Mouse (Mus musculus): Measurements from ENCODE around the gene BC107364. TPM values are rescaled to one million over a fixed set of nuclear protein-coding genes. Genes with fewer than 3 reads are reported as not detected.
A peak's percentile ranks its signal among the peaks of the same experiment; 100 is the strongest.
"Not testable (repeated sequence)": the region's sequence is repeated elsewhere in the genome, so short reads cannot be mapped to it uniquely, and the experiment has no call there.

BC107364 gene
- polyA plus RNA-seq, 1 experiment, result not detected

DNA sequence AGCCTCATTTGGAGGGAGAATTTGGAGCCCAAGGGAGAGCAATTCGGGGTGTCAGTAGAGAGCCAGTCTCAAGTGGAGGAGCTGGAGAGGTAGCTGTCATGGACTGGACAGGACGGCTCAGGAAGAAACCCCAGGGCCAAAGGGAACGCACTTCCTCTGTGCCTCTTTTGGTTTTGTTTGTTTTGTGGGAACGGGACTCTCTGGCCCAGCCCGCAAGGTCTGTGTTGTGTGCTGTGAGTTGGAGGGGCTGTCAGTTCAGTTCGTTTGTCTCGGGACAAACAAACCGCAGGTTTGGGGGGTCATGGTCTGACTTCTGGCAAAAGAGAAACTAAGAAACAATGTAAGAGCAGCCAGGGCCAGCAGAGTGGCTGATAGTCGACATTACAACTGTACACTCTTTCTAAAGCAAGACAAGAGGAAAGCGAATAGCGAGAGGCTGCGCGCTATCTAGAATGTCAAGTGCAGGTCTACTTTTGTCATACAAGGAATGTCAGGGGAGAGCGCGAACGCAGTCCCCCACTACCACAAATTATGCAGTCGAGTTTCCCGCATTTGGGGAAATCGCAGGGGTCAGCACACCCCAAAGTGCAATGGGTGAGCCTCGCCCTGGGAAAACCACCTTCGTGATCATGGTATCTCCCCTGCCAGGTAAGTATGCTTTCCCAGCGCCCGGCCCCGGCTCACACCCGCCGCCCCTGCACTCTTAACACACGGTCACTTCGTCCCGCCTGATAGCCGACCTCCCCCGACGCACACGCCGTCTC lies 34.1 kb upstream of the BC107364 start:
- DNase-seq (ENCODE audit: extremely low spot score in 1 of 2, low spot score in 1 of 2), result not testable (repeated sequence)

DNA sequence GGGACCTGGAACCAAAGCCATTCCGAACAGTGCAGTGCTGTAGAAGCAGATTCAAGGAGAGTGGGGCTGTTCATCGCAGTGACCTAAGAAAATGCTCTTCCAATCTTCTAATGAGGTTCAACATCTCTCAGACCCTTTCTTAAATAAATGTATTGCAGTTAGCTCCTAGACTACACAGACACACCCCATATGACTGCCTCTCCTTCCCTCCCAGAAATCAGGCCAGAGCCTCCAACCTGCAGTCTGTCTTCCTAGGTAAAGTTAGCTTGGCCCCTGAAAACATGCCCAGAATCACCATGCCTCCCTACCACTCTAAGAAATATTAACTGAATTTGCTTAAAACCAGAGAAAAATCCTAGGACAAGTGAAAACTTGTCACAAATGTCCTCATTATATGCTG lies 33.3 kb upstream of the BC107364 start:
- no peak for DNase-seq (ENCODE audit: extremely low spot score in 1 of 2, low spot score in 1 of 2)

DNA sequence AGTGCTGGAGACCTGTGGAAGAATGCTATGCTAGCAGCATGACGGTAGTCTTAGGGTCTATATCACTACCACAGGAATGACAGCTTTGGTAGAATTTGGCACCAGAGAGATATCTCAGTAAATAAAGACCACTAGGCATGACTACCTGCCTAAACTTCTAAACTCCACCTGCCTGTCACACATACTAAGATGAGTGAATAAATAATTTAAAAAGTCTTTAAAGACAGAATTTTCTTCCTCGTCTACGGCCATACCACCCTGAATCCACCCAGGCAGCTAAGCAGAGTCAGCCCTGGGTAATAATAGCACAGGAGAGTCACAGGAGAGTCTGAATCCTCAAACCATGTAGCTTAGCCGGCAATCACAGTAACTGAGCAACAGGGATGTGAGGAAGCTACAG lies 32.8 kb upstream of the BC107364 start:
- no peak for DNase-seq (ENCODE audit: extremely low spot score in 1 of 2, low spot score in 1 of 2)

DNA sequence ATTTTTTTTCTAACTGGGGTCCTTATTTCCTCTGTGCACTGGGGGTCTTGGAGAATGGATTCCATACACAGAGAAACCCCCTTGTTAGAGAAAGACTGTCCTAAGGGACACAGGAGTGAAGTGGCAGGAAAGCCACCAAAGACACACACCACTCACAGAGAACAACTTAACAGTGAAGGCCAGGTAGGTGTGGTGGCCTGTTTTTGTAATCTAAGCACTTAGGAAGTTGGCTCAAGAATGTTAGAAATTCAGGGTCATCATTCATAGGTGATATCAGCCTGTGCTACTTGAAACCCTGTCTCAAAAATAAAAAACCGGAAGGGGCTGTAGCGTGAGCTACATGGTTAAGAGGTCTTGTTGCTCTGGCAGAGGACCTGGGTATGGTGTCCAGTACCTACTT lies 31.8 kb upstream of the BC107364 start:
- DNase-seq (ENCODE audit: extremely low spot score in 1 of 2, low spot score in 1 of 2), result no peak

DNA sequence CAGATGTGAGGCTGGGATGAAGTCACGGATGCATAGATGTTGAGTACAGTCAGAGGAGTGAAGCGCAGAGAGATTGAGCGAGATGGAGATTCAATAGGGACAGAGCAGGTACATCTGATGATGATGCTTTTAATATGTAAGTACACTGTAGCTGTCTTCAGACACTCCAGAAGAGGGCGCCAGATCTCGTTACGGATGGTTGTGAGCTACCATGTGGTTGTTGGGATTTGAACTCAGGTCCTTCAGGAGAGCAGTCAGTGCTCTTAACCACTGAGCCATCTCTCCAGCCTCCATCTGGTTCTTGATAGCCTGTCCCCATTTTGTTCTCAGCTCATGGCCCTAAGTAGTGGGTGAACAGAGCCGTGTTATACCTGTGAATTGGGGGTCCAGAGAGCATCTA lies 30.9 kb upstream of the BC107364 start:
- DNase-seq (ENCODE audit: extremely low spot score in 1 of 2, low spot score in 1 of 2), result not testable (repeated sequence)

DNA sequence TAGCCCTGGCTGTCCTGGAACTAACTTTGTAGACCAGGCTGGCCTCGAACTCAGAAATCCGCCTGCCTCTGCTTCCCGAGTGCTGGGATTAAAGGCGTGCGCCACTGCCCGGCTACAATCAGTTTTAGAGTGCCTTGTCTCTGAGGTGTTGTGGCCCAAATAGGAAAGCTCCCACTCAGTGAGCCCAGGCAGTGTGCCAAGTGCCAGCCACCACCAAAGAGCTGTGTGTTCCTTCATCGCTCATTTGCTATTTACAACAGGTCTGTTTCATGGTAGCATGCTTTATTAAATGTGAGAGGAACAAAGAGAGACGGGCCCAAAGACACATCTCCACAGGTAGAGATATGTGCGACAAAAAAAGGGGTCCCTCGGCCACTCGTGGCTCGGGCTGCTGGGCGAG lies 30.3 kb upstream of the BC107364 start:
- no peak for DNase-seq (ENCODE audit: extremely low spot score in 1 of 2, low spot score in 1 of 2)

DNA sequence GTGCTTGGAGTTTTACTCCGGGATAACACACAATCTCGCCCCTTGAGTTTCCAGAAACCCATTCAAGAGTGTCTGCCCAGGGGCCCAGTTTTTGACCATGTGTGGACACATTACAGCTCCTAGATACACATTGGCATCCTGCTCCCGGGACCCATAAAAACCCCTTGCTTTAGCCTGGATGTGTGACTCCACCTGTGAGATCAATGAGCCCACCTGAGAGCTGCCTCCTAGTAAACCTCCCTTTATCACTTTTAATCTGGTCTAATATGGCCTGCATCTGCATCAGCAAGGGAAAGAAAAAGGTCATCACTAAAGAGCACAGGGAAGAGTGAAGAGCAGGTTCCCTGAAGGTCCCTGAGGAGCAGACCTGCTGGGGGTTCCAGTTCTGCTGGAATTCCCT lies 29.8 kb upstream of the BC107364 start:
- DNase-seq (ENCODE audit: extremely low spot score in 1 of 2, low spot score in 1 of 2), result no peak

DNA sequence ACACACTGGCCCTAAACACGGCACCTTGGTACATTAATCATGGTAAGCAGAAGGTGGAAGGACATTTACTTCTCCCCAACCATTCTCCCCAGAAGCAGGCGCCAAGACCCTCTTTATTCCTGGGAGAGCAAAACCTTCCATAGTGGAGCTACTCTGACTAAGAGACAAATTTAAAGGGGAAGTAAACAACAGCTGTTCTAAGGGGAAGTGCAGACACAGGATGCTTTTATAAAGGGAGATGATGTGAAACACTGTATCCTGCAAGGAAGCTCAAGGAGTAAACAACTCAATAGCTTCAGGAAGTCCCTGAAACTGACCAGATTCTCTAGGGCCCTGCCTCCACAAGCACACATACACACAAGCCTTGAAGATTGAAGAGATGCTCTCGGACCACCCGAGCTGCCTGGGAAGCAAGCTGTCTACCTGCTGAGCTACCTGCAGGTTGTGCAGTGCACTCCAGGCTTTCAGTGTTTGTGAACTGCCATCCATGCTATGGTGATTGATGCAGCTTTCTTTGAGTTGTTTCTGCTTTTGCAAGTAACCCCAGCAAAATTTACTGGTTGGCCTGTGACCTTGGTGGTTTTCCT lies 28.7 kb upstream of the BC107364 start:
- no peak for DNase-seq (ENCODE audit: extremely low spot score in 1 of 2, low spot score in 1 of 2)

DNA sequence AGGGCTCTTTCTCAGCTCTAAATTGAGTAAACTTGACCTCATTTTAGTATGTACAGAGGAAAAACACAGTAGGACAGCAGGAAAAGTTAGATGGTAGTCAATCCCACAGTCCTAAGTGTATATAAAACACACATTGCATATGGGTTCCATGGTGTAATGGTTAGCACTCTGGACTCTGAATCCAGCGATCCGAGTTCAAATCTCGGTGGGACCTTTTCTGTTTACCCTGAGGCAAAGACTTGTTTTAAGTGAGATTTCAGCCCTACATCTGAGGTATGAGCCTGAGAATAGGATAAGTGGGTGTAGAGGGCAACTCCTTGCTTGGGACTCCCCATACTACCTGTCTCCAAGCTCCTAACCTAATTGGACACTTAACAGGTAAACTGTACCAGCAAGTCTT lies 27.1 kb upstream of the BC107364 start:
- DNase-seq (ENCODE audit: extremely low spot score in 1 of 2, low spot score in 1 of 2), result peak in 1 of 2 experiments; percentile 23

DNA sequence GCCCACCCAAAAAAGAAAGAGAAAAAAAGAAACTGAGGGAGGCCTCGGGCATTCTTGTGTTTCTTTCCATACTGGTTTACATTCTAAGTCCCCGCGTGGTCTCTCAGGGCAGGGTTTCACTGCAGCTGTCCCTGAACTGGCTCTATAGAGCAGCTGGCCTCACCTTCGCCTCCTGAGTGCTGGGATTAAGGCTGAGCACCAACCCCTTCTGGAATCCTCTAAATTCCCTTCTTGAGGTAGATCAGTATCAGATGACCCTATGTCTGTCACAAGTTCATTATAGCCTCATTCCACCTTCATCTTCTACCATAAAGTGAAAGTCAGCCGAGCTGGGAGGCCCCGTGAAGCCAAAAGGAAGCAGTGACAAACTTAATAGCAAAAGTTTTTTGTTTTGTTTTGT lies 25.5 kb upstream of the BC107364 start:
- DNase-seq (ENCODE audit: extremely low spot score in 1 of 2, low spot score in 1 of 2), result no peak

DNA sequence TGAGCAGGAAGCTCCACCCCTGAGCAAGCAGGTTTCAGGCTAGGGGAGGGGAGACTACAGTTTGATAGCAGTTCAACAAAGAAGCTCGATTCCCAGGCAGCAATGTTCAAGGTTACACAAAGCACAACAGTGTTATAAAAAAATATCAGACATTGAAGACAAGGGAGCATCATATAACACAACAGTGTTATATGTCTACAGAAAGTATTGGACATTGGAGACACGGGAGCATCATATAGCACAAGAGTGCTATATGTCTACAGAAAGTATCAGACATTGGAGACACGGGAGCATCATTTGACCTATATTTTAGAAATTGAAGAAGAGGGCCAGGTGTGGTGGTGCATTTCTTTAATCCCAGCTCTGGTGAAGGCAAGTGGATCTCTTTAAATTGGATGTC lies 25.0 kb upstream of the BC107364 start:
- no peak for DNase-seq (ENCODE audit: extremely low spot score in 1 of 2, low spot score in 1 of 2)

DNA sequence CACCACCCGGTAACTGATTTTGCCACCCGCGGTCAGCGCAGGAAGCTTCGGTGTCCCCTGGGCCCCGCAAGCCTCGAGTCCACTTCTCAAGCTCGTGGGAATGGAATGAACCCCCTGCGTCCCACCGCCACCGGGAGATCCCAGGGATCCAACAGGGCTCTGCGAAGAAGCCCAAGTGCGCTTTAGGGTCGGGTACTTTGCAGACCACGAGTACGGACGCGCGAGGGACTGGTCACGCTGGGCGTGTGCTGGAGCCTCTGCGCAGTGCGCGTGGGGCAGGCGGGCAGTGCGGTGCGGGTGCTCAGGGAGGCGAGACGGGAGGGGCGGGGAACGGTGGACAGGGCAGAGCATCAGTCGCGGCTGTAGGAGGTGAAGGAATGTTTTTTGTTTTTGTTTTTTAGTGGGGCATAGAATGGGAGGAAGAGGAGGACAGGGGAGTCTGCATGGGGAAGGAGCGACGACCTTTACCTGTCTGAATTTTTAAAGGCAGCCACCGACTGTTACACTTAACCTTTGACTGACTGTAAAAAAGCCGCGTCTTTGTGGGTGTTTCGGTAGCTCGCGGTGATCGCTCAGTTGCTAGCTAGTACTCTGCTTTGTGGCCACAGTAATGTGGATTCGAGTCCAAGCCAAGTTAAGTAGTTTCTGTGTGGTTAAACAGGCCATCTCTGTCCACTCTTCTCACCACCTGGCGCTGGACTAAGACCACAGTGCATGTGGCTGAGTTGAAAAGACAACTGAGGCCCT lies 23.0 kb upstream of the BC107364 start:
- DNase-seq (ENCODE audit: extremely low spot score in 1 of 2, low spot score in 1 of 2), result no peak

DNA sequence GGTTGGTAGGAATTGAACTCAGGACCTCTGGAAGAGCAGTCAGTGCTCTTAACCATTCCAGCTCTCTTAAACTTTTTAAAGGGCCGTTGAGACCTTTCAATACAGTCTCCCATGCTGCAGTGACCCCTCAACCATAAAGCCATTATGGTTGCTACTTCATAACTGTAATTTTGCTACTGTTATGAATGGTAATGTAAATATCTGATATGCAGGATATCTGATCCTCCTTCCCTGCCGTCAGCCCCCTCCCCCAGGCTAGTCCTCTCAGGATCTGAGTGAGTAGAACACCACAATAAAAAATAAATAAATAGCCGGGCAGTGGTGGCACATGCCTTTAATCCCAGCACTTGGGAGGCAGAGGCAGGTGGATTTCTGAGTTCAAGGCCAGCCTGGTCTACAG lies 21.4 kb upstream of the BC107364 start:
- not testable (repeated sequence) for DNase-seq (ENCODE audit: extremely low spot score in 1 of 2, low spot score in 1 of 2)

DNA sequence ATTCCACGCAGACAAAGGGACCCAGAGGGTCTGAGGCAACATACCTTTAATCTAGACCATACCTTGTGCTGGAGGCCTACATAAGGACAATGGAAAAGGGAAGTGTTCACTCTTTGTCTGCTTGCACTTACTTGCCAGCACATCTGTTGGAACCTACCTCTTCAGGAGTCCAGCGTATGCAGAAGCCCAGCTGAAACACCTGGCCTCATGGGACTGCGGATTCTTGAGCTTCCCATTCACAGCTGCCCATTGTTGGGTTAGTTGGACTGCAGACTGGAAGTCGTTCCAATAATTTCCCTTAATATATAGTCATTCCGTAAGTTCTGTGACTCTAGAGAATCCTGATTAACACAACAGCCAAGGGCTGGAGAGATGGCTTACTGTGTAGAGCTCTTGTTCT lies 20.0 kb upstream of the BC107364 start:
- no peak for DNase-seq (ENCODE audit: extremely low spot score in 1 of 2, low spot score in 1 of 2)

DNA sequence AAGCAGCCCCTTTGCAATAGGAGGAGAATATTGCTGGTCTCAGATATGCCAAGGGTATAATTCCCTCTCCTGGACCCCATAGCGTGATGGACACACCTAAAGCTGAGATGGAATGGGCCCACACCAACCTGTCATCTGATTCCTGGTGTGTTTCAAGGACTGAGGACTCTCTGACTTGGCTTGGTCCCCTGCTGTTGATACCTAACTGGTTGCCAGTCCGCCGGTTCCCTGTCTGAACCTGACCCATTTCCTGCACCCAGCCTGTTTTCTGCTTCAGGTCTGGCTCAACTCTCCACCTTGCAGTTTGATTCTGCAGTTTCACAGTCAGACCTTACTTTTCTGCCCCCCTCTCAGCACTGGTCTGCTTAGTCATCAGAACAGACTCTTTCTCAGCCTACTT lies 17.5 kb upstream of the BC107364 start:
- no peak for DNase-seq (ENCODE audit: extremely low spot score in 1 of 2, low spot score in 1 of 2)

DNA sequence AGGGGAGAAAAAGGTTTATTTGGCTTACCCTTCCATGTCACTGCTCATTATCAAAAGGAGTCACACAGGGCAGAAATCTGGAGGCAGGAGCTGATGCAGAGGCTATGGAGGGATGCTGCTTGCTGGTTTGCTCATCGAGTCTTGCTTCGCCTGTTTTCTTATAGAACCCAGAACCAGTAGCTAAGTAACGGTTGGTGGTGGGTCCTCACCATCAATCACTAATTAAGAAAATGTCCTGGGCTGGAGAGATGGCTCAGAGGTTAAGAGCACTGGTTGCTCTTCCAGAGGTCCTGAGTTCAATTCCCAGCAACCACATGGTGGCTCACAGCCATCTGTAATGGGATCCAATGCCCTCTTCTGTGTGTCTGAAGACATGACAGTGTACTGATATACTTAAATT lies 16.2 kb upstream of the BC107364 start:
- DNase-seq (ENCODE audit: extremely low spot score in 1 of 2, low spot score in 1 of 2), result not testable (repeated sequence)

DNA sequence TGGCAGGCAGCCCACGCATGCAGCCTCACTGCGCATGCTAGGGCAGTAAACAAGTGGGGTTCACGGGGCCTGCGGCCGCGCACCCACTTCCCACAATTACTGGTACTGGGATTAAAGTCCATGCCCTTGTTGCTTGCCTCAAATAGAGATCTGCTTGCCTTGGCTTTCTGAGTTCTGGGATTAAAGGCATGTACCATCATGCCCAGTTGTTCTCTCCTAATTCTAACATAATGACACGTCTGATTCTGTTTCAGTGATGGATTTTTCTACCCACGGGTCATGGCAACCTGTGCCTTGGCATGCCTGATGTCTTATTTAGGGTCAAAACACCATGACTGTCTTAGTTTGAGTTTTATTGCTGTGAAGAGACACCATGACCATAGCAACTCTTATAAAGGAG lies 15.5 kb upstream of the BC107364 start:
- no peak for DNase-seq (ENCODE audit: extremely low spot score in 1 of 2, low spot score in 1 of 2)

DNA sequence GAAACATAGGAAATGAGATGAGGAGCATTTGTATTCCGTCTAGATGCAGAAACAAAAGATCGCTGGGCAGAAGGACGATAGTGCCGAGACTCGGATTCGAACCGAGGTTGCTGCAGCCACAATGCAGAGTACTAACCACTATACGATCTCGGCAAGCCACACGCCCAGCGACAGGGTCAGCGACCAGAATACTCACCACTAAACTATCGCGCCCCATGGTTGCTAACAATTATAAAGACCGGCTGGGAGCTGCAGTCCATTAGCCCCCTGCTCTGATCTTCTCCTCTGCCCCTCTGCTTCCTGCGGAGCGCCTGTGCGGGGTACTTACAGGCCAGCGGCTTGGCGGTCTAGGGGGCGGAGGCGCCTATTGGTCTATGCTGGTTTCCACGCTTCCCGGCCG lies 11.8 kb upstream of the BC107364 start:
- no peak for DNase-seq (ENCODE audit: extremely low spot score in 1 of 2, low spot score in 1 of 2)

DNA sequence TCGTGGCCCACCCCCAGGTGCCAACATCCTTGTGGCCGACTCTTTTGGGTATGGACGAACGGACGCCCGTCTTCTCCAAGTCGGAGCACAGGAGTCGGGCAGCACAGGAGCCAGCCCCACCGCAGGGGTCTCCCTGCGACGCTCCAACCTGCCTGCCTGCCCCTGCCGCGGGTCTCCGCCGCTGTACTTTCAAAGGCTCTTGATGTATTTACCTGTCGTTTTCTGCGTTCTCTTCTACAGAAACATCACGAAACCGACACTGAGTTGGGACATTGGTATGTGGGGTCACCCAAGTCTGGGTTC lies 8.4 kb upstream of the BC107364 start:
- DNase-seq (ENCODE audit: extremely low spot score in 1 of 2, low spot score in 1 of 2), result not testable (repeated sequence)

DNA sequence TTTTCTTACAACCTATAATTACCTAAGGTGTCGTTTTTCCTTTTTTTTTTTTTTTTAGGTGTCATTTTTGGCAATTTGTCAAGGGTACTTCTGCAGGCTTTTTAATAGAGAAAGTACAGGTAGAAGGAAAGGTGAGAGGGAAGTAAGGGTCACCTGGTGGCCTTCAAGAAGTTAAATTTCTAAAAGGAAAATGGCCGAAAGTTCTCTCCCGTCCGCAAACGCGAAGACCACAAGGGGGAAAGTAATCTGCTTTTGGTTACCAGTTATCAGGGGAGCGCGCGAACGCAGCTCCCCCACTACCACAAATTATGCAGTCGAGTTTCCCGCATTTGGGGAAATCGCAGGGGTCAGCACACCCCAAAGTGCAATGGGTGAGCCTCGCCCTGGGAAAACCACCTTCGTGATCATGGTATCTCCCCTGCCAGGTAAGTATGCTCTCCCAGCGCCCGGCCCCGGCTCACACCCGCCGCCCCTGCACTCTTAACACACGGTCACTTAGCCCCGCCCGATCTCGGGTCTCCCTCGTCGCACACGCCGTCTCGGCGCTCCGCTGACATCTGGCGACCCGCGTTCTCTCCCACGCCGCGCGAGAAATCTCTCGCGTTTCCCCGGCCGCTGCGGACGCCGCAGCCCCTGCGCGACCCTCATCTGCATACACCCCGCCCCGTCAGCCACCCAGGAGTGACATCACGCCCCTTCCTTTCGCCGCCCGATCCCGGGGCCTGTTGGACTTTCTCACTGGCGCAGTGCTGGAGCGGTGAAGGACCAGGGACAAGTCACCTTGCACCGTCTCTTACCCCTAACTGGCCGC lies 7.9 kb upstream of the BC107364 start:
- DNase-seq (ENCODE audit: extremely low spot score in 1 of 2, low spot score in 1 of 2), result not testable (repeated sequence)

DNA sequence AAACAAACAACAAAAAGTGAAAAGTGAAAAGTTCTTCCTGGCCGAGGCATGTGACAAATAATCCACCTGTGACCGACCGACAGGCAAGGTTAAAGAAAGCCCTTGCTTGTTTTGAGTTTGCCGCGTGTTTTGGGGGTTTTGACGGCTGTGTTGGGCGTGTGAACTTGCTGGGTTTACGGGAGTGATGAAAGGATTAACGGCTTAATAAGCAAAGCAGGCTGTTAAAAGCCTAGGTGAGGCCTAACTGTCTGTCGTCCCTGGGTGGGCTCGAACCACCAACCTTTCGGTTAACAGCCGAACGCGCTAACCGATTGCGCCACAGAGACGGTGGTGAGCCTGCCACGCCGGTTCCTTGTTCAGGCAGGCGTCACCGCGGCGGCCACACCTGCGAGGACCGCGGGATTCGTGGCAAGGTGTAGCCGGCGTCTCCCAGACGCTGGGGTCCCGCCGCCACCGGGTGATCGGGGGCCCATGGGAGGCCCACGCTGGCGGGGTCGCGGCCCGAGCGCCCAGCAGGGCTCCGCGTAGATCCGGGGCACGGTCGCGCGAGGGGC lies 6.9 kb upstream of the BC107364 start:
- DNase-seq (ENCODE audit: extremely low spot score in 1 of 2, low spot score in 1 of 2), result not testable (repeated sequence)
